Mouse (Mus musculus): ENCODE results near the gene Tas2r144. TPM values are rescaled to one million over a fixed set of nuclear protein-coding genes. Genes with fewer than 3 reads are reported as not detected.

The Tas2r144 gene
- not detected for total RNA-seq (2021)
- long read RNA-seq, experiment 1: 0 reads
- long read RNA-seq, experiment 2: 0 reads

- DNase-seq: no peak
- intact Hi-C loops (cut with DNase I): no loop called here
Observed at GRCm38 (mm10) chr6:42215028-42215427, at the start of gene Tas2r144. Gene Tas2r144 (plus strand): TSS chr6:42215328.

- DNase-seq: no peak
- intact Hi-C loops (cut with DNase I): no loop called here
Observed at GRCm38 (mm10) chr6:42182462-42182861, 32.7 kb upstream of the Tas2r144 start.

- DNase-seq: no peak
- intact Hi-C loops (cut with DNase I): no loop called here
Observed at GRCm38 (mm10) chr6:42186230-42186629, 28.9 kb upstream of the Tas2r144 start.

GRCm38 (mm10) chr6:42197710-42198109 is 17.4 kb upstream of the Tas2r144 start:
- intact Hi-C loops (cut with DNase I): no loop called here
- no peak for DNase-seq

GRCm38 (mm10) chr6:42199498-42199897 is 15.6 kb upstream of the Tas2r144 start:
- intact Hi-C loops (cut with DNase I): no loop called here
- no peak for DNase-seq

GRCm38 (mm10) chr6:42222286-42222685 is 7.2 kb downstream of the Tas2r144 start:
- intact Hi-C loops (cut with DNase I): no loop called here
- DNase-seq: no peak

- intact Hi-C loops (cut with DNase I): loop anchor here (5.0 kb wide), 2 partner anchors 102 to 157 kb away; no protein-coding TSS in a partner anchor
- no peak for DNase-seq
Observed at GRCm38 (mm10) chr6:42225046-42225445, 9.9 kb downstream of the Tas2r144 start.

- DNase-seq: peak; percentile 33 to 44
- intact Hi-C loops (cut with DNase I): loop anchor here (1.0 to 5.0 kb wide), 5 partner anchors 29 to 355 kb away; no protein-coding TSS in a partner anchor
Observed at GRCm38 (mm10) chr6:42227240-42228101, 12.3 kb downstream of the Tas2r144 start.

GRCm38 (mm10) chr6:42229610-42230009 is 14.5 kb downstream of the Tas2r144 start:
- DNase-seq: no peak
- intact Hi-C loops (cut with DNase I): loop anchor here (5.0 kb wide), 2 partner anchors 98 to 153 kb away; no protein-coding TSS in a partner anchor

GRCm38 (mm10) chr6:42231191-42231590 is 16.1 kb downstream of the Tas2r144 start:
- DNase-seq: no peak
- intact Hi-C loops (cut with DNase I): no loop called here

GRCm38 (mm10) chr6:42237276-42237805 is 22.2 kb downstream of the Tas2r144 start:
- intact Hi-C loops (cut with DNase I): no loop called here
- no peak for DNase-seq

GRCm38 (mm10) chr6:42241311-42242045 is 26.4 kb downstream of the Tas2r144 start:
- no peak for DNase-seq
- intact Hi-C loops (cut with DNase I): no loop called here

GRCm38 (mm10) chr6:42245711-42246353 is 30.7 kb downstream of the Tas2r144 start, which contains the start of gene Gstk1:
Gene Gstk1 (plus strand): TSS chr6:42245935.
- intact Hi-C loops (cut with DNase I): no loop called here

GRCm38 (mm10) chr6:42247173-42247572 is 32.0 kb downstream of the Tas2r144 start:
- no peak for DNase-seq
- intact Hi-C loops (cut with DNase I): no loop called here

More at GRCm38 (mm10) chr6:42245711-42246353, 30.7 kb downstream of the Tas2r144 start, which contains the start of gene Gstk1:
- DNase-seq: peak; percentile 61 to 68

- no peak for DNase-seq
- intact Hi-C loops (cut with DNase I): no loop called here
Observed at GRCm38 (mm10) chr6:42247981-42248380, 32.9 kb downstream of the Tas2r144 start.

GRCm38 (mm10) chr6:42251791-42252190 is 36.7 kb downstream of the Tas2r144 start:
- no peak for DNase-seq
- intact Hi-C loops (cut with DNase I): no loop called here

- no peak for DNase-seq
- intact Hi-C loops (cut with DNase I): no loop called here
Observed at GRCm38 (mm10) chr6:42253103-42253502, 38.0 kb downstream of the Tas2r144 start.

GRCm38 (mm10) chr6:42257303-42257863 is 42.3 kb downstream of the Tas2r144 start:
- peak in 1 of 2 experiments; percentile 30 for DNase-seq
- intact Hi-C loops (cut with DNase I): loop anchor here (2.0 kb wide), 1 partner anchor 31 kb away; no protein-coding TSS in a partner anchor

GRCm38 (mm10) chr6:42260430-42260829 is 45.3 kb downstream of the Tas2r144 start:
- intact Hi-C loops (cut with DNase I): no loop called here
- DNase-seq: no peak

Data from gastrocnemius, postnatal 36 days (tissue).